Mouse (Mus musculus) liver, adult (tissue): ENCODE data around the gene Arhgap15.
A peak's percentile ranks its signal among the peaks of the same experiment; 100 is the strongest.

Experiments
- GATA4 ChIP-seq: IDR thresholded peaks from 2 replicates; pipeline ENCODE4 v1.6.1; 2014; ENCODE audit warnings: mild to moderate bottlenecking, low read length; ENCODE audit not compliant: insufficient replicate concordance

Gene Arhgap15

DNA sequence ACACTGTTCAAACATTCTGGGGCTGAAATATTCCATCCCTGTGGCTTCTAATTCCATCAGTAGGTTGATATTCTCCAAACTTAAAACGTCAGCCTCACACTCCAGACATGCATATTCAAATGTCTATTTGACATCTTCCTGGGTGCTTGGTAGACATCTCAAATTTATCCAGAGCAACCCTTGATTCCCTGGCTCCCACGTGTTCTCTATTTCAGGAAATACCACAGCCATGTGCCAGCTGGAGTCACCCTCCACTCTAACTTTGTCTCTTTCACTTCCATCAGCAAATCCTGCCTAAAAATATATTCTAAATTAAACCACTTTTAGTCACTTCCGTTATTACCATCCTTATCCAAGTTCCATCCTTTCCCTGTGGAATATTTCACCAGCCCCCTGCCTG lies 382.6 kb downstream of the Arhgap15 start:
- TF ChIP-seq GATA4 = no peak

DNA sequence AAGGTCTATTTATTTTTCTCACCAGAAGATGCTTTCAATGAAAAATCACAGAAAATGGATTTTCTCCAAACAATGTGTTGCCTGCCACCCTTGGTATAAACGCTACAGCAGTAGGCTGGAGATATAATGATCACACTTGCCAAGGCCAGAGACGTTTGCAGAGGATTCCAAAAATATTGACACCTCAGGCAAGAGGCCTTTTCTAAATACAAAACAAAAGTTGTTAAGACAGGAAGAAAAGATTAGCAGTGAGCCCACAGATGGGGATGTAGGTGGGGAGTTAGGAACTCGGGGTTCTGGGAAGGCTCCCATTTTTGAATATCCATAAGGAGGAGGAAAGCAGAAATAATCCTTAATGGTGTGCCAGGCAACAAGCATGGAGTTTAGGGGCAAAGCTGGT lies 386.2 kb downstream of the Arhgap15 start:
- TF ChIP-seq GATA4 = no peak

DNA sequence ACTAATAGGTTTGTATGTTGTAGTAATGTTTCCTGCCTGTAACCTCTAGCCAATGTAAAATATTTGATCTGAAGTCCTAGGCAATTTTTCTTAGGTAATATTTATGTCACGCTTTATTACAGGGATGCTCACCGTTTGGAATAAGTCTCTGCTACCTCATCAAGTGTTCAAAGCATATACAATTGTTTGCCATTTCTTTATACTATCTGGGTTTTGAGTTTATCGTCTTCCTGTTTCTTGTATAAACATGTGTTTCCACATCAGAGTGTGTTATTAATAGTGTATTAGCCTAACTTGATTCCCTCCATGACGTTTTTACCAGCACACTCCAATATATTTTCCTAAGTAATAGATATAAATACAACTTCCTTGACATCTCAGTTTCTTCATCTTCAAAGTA lies 391.8 kb downstream of the Arhgap15 start:
- no peak for TF ChIP-seq GATA4

DNA sequence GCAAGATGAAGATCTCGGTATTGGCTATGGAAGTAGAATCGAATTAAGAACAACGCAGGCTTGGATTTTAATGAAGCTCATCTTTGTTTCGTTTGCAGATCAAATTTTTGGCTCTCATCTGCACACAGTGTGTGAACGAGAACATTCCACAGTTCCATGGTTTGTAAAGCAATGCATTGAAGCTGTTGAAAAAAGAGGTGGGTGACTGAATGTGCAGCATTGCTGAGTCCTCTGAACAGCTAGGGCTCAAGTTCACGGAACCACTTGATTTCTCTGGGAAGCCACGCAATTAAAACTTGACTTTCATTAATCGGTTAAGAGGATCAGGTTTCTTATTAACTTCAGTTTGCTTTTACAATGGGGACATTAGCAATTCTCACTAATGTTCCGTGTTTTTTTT lies 393.5 kb downstream of the Arhgap15 start:
- TF ChIP-seq GATA4 = no peak

DNA sequence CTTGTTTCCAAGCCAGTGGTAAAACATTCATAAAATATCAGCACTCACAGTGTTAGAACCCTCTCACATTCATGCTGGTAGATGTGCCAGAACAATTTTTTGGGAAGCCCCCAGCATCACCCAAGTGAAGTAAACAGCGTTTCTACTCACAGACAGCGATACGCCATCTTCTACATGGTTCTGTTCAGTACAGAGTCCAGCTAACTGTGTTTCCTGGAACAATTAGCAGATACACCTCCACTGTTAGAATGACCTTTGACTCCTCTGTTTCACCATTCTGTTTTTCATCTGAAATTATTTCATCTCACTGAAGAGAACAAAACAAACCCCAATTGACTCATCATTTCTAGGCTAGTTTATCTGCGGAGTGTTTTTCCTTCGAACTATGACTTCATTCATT lies 394.0 kb downstream of the Arhgap15 start:
- TF ChIP-seq GATA4 = no peak

DNA sequence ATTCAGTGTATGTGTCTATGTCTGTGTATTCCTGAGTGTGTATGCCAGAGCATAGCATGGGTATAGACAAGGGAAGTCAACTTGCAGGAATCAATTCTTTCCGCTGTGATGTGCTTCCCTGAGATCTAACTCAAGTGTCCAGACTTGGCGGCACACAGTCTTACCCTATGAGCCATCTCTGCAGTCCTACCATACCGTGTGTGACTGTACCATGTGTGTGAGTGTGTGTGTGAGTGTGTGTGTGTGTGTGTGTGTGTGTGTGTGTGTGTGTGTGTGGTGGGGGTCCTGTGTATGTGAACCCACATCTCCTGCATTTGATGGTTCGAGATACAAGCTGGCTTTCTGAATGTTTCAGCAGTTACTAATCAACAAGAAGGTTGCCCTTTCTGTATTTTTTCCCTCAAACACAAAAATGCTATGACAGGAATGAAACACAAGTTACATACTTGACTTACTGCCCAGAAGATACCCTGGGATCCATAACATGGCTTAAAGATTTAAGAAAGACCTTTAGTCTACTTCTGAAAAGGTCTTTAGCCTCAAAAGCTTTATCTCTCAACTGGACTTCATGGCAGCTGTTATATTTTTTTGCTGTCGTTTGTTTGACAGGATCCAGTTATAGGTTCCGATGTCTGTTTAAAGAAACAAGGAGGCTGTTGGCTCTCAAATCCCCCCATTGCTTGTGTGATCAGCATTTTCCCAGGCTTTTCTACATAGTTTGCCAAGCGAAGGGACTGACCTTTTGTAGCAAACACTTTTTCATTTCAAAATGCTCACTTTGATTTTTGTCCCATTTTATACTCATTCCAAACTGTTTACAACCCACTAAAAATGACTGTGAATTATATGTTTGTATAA lies 397.7 kb downstream of the Arhgap15 start:
- 0 out of 2 replicates have a peak, but pooled peaks have one; percentile 7 for TF ChIP-seq GATA4

DNA sequence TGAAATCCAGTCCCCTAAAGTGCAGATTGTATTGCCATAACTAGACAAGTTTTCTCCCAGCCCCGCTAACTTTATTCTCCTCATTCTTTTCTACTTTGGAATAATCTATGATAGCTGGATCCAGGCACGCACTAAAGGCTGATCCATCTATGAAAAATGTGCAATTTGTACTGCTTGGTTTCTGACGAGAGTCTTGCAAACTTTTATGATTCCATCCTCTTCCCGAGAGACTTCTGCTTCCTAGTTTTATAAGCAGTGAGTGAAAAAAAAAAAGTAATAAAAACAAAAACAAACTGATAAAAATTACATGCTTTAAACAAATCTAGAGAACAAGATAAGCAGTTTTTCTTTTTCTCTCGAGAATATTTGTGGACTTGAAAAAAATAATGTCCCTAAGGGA lies 398.9 kb downstream of the Arhgap15 start:
- no peak for TF ChIP-seq GATA4

DNA sequence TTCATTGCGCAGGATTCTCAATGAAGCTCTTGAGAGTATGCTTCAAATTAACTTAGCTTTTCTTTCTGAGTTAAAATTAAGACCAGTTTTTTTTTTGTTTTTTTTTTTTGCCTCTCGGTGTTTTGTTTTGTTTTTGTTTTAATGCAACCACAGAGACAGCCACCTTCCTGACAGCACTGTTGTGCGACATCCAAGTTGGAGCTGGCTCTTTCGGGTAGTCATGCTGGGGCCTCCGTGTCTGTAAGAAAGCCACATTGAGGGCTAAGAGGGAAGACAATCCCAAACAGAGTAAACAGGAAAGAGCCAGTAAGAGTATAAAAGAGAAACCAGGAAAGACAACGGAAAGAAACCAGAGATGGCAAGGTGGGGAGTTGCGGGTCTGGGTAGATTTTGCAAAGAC lies 399.3 kb downstream of the Arhgap15 start:
- no peak for TF ChIP-seq GATA4

DNA sequence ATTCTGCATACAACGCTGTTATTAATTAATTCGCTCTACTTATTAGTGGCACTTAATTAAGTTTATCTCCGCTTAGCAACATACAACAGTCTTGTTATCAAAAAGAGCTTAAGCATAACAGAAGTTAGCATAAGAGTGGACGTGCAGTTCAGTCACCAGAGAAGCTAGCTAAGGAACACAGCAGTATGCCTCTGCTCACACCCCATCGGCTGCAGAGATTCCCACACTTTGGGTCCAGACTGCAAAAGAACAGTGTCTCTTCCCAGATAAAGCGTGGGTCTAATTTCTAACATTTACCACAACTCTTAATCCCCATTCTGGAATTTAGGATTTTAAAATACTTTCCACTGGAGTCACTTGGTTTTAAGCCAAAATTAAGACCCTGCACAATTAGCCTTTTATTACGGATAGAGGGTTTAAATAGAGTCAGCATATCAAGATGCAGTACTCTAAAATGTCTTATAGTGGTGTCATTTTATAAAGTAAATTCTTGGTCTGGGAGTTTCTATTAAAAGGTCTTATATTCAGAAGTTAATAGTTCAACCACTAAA lies 400.0 kb downstream of the Arhgap15 start:
- no peak for TF ChIP-seq GATA4

DNA sequence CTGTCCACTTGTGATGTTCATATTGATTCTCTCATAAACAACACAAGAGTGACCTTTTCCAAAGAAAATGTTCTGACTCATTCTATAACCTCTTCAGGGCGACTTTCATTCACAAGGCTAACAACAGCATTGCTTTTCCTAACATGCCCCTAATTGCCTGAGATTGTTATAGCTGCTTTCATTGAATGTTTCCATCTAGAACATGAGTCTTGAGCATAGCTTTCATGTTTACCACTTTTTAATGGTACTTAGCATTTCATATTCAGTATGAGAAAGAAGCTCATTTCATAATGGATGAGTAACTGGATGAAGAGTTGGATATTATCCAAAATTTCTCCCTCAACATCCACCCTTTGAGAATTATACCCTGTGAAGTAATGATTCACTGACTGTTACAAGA lies 403.7 kb downstream of the Arhgap15 start:
- no peak for TF ChIP-seq GATA4

DNA sequence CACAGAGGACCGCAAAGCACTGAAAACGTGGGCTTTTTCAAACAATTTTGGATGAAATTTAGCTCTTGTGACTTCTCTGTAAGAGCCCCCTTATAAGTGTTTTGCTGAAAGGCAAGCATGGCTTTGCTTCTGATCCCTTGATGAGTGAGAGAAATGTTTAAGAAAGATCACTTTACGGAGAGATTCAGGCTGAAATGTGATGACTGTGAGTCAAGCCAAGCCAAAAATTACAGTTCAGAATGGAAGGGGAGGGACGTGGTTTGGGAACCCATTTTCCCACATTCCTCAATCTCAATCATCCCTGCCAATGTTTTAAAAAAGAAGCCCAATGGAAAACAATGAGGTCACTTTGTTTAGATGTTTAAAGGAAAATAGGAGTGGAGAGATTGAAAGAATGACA lies 411.7 kb downstream of the Arhgap15 start:
- no peak for TF ChIP-seq GATA4

DNA sequence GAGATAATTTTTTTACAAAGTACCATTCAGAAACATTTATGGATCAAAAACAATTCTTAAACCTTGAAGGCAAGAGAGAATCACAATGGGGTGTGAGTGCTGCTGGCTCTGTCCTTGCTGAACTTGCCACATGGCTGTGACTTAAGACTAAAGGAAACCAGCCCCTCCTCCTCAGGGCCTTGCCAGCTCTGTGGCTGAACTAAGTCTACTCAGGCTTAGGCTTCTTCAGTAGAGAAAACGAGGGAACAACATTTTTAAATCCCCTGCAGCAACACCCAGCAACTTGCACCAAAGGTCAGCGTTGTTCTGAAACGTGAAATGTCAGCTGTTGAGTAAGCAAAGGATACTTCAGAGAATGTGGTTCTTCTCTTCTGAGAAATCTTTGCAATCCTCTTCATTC lies 417.2 kb downstream of the Arhgap15 start:
- TF ChIP-seq GATA4 = no peak

DNA sequence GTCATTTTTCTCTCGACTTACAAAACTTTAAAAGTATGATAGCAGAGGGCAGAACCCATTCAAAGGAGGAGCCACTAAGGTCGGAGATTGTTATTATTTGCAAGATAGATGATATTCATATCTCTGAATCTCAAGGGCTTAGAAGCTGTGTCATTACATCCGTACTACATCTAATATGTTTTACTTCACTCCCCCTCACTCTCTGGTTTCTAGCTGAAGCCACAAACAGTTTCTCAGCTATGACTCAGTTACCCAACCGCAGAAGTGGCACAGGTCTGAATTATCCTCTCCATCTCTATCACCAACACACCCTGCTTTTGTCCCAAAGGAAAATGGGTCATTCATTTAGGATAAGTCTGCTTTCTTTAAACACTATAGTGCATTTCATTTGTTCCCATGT lies 418.1 kb downstream of the Arhgap15 start:
- TF ChIP-seq GATA4 = no peak

DNA sequence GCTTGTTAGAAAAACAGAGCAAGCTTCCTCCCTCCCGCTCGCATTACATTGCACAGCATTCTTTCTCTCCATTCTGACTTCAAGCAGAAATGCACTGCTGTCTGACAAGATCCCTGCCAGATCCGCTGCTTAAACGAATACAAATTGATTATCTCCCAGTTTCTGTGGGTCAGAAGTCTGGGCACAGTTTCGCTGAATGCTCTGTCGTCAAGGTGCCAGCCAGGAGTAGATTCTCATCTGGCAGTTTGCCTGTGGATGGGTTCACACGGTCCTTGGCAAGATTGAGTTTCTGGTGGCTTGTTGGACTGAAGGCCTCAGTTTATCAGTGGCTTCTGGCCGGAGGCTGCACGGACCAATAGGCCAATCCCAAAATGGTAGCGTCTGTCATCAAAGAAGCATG lies 435.9 kb downstream of the Arhgap15 start:
- TF ChIP-seq GATA4 = no peak

DNA sequence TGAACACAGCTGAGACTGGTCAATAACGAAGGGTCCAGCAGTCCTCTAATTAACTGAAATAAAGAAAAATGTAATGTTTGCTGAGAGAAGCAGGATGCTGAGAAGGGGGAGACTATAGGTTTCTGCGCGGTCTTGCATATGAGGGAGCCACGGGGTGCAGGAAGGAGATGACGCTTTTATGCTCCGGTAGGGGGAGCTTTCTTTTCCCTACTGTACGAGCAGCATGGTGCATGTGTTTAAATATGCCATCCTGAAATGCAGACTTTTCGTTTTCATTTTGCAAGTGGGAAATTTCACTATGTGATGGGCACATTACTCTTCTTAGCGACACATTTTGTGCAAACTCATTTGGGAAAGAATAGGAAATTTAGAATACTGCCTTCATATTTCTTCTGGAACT lies 442.1 kb downstream of the Arhgap15 start:
- no peak for TF ChIP-seq GATA4

DNA sequence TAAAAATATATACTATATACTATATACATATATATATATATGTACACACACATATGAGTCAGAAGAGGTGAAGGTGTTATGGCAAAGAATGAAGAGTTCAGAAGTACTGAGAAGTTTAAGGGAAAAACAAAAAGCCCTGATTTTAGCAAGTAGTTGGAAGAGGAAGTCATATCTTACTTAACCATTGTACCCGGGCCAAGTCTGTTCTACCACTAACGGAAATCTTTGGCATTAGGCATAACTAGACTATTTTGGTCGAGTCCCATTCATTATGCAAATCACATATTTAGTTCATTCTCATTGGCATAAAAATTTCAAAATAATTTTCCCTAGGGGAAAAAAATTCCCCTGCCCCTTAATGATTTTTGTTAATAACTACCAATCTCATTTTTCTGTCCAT lies 443.4 kb downstream of the Arhgap15 start:
- TF ChIP-seq GATA4 = no peak

DNA sequence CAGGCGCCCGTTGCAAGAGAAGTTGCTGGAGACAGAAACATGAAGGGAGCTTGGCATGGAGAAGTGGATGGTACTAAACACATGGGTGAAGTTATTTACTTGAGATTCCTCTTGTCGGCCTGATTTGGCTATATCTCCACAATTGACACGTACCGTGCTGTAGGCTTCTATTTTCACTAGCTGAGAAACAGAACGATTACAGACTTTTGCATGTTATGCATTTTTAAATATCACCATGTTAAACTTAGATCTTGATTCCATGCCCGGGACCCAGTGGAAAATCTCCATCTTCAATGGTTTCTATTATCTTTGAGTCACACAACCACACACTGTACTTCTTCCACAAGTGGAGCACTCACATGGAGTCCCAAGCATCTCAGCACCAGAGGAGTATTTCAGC lies 466.9 kb downstream of the Arhgap15 start:
- no peak for TF ChIP-seq GATA4
